Mouse (Mus musculus): Measurements from ENCODE around the gene Kctd3.
"Not testable (repeated sequence)": the region's sequence is repeated elsewhere in the genome, so short reads cannot be mapped to it uniquely, and the experiment has no call there.

Kctd3 gene

DNA sequence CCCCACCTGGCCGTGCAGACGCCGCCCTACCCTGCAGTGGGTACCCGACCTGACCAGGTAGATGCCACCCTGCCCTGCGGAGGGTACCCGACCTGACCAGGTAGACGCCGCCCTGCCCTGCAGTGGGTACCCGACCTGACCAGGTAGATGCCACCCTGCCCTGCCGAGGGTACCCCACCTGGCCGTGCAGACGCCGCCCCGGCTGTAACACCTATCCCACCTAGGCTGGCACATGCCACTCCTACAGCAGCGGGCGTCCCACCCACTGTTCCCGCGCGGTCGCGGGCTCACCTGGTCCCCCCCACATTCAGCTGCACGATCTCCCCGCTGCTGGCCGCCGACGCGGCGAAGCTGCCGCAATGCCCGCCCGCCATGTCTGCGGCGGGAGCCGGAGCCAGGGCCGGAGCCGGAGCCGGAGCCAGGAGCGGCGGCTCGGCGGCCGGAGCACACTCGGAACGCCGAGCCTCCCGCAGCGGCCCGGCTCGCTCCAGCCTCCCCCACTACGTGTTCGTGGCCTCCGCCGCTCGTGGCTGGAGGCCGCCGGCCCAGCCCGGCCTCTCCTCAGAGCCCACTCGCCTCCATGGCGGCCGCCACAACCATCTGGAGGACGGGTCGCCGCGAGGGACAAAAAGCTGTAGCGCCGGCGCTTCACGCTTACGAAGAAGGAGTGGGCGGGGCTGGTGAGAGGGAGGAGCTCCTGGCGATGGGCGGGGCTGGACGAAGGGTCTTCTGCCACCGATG lies at the start of gene Kctd3:
Gene Kctd3, minus strand, starts transcription at position 603 of the 741 bp plus-strand sequence.
- peak; percentile 91 to 98 for DNase-seq

DNA sequence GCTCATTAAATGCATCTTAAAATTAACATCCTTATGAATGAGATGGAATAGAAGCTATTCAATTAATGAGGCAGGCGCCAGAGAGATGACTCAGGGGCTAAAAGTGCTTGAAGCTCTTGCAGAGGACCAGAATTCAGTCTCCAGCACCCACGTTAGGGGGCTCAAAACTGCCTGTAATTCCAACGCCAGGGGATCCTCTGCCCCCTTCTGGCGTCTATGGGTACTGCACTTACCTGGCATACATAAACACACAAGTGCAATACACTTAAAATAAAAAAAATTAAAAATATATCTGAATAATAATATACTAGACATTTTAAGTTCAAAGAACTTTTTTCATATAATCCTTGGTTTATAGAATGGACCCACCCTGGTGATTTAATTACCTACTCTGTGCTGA lies 49.8 kb upstream of the Kctd3 start:
- DNase-seq = no peak

DNA sequence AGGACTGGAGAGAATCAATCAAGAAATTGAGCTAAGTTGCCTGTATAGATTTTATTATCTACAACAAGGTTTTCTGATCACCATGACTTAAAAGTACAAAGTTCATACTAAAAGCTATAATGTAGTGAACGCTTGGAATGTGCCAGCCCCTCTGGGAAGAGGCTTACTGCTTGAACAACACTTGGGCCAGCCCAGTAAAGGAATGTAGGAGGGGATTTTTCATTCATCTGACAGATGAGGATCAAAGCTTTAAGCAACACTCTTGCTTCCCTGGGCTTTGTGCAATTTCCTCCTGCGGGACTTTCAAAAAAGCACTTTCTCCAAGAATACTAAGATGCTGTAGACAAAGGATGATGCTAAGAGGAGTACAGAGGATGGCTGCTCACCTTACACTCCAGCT lies 48.3 kb upstream of the Kctd3 start:
- DNase-seq = no peak

- no peak for DNase-seq
These were observed 47.4 kb upstream of the Kctd3 start for GRCm38 (mm10) chr1:189054941-189055551.

DNA sequence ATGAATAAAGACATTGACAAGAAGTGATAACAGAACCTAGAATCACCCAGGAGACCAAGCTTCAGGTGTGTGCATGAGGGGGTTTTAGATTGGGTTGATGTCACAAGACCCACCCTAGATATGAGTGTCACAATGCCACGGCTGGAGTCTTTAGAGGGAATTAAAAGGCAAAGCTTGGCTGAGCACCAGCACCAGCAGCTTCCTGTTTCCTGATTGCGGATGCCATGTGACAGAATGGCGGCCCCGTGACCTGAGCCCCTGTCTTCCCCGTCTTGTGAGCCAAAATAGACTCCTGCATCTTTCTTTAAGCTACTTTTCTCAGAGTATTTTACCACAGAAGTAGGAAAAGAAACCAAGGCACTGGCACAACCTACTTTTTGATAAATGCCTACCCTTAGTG lies 46.5 kb upstream of the Kctd3 start:
- DNase-seq = peak; percentile 17 to 24

GRCm38 (mm10) chr1:189052189-189052588 lies 44.5 kb upstream of the Kctd3 start:
- DNase-seq = no peak

- DNase-seq = no peak
These were observed 42.5 kb upstream of the Kctd3 start for GRCm38 (mm10) chr1:189050122-189050521.

DNA sequence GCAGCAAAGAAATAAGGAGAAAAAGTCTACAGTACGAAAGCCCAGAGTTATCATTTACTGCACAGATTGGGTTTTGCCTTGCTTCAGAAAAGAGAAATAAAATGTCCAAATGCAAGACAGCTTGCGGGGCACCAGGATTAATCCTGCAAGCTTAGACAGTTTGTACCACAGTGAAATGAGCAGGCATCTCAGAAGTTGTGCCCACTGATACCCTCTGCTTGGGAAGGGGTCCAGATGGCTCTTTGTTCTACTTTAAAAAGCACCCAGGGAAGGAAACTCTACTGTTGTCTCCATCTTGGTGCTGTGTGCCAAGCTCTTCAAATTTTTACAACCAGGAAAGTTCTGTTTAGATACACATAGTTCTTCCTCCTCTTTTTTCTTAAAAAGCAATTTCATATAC lies 40.7 kb upstream of the Kctd3 start:
- no peak for DNase-seq

- no peak for DNase-seq
These were observed 40.3 kb upstream of the Kctd3 start for GRCm38 (mm10) chr1:189047918-189048317.

GRCm38 (mm10) chr1:189046831-189047230 lies 39.2 kb upstream of the Kctd3 start:
- DNase-seq = no peak

GRCm38 (mm10) chr1:189046301-189046700 lies 38.7 kb upstream of the Kctd3 start:
- no peak for DNase-seq

DNA sequence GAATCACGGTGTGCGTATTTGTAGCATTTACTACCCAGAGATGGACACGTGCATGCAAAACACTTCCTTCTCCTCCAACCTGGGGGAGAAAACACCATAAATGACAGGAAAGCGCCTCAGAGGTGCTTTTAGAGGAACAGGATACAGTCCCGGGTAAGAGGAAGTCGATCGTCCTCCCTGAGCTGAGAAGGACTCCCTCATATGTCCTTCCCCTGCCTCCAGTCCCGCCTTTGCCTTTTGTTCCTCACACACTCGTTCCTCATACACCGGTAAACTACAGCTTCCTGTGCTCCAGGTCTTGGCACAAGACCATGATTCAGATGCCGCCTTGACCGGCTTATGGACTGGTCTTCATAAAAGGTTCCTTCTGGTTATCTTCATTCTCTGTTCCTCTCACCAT lies 33.6 kb upstream of the Kctd3 start:
- no peak for DNase-seq

GRCm38 (mm10) chr1:189039348-189039747 lies 31.7 kb upstream of the Kctd3 start:
- DNase-seq = no peak

- DNase-seq = not testable (repeated sequence)
These were observed 25.2 kb upstream of the Kctd3 start for GRCm38 (mm10) chr1:189032817-189033216.

DNA sequence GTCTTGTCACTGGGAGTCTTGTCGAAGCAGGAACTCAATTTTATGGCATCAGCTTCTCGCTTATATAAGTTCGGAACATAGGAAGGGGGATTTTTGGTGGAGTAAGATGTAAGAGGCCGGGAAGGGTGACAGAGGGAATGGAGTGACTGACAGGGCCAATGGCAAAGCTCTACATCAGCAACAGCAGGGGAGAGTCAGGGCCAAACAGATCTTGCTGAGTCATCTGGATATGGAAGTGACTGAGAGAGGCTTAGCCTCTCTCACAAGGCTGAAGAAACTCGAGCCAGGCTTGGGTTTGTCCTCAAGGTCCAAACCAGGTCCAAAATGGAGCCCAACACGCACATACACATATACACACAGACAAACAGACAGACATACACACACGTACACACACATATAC lies 23.3 kb upstream of the Kctd3 start:
- DNase-seq = no peak

DNA sequence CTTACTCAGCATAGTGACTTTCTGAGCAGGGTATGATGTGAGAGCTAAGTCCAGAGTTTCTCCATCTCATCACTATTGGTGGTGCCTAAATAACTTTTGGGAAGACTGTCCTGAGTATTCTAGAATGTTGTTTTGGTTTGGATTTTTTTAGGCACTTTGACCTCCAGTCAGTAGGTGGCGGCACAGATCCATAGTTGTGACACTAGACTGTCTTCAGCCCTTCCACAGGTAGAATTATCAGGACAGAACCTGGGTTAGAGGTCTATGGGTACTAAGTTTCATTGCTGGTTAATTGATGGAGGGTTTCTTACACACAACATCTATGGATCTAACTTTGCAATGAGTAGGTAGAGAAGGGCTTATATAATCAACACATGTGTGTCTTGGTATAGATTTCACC lies 20.6 kb upstream of the Kctd3 start:
- DNase-seq = peak in 1 of 2 experiments; percentile 27

DNA sequence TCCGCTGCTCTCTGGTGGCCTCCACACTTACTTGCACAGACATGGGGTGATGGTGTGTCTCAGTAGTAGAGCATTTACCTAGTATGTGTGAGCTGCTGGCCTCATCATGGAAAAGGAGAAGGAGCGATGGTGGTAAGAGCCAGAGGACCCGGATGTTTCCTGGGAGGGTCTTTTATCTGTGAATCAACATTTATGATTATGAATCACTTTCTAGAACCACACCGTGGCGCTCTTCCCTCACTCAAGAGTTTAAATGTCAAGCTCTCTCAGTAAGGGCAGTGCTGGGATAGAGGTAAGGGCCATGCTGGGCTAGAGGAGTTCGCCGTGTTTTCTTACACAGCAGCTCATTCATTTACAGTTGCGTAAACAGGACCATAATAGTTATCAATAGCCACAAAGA lies 19.2 kb upstream of the Kctd3 start:
- no peak for DNase-seq

GRCm38 (mm10) chr1:189023701-189024080 lies 16.1 kb upstream of the Kctd3 start:
- no peak for DNase-seq

- no peak for DNase-seq
These were observed 15.5 kb upstream of the Kctd3 start for GRCm38 (mm10) chr1:189022925-189023700.

DNA sequence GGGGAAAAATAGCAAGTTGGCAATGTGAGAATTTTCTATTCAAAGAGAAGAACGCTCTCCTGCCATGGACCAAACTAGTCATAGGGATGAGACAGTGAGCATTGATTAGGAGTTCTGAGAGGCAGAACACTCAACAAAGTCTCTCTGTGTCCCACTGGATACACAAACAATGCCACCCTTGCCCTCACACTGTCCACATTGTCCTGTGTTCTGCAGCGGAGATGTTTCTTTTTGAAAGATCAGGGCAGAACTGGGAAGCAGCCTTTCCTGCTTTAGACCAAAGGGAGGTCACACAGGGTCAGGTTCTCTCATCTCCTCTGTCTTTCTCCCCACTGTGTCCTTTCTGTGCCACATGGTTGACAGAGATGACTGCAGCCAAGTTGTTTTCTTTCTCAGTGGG lies 7.7 kb upstream of the Kctd3 start:
- DNase-seq = no peak

DNA sequence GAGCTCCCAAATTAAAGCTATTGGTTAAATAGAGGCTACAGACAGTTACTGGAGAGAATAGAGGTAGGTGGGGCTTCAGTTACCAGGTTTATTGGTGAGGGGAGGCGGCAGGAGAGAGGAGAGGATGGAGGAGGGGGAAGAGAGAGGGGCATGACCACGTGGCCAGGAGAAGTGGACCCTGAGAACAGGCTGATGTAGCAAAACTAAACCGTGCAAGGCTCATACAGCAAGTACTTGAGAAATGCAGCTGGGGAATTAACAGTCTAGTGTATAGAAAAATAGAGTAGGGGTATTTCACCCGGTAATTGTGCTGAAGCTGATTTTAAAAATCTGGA lies 5.9 kb upstream of the Kctd3 start:
- DNase-seq = no peak

- DNase-seq = no peak
These were observed 5.4 kb upstream of the Kctd3 start for GRCm38 (mm10) chr1:189012846-189013586.

DNA sequence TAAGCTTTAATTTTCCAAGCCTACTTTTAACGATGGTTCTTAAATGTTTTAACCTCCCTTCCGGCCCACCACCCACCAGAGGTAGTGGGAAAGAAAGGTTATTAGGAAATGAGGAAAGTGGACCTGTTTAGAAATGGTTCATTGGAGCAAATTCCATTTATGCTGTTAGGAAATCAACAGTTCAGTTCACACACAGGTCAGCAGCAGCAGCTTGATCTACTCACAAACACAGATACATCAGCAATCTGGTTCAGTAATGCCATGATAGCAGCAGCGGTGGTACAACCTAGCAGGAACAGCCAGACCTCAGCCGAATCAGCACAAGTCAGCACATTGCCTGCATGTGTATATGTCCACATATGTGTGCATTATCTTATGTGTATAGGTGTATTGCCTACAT lies 3.0 kb upstream of the Kctd3 start:
- DNase-seq = no peak

DNA sequence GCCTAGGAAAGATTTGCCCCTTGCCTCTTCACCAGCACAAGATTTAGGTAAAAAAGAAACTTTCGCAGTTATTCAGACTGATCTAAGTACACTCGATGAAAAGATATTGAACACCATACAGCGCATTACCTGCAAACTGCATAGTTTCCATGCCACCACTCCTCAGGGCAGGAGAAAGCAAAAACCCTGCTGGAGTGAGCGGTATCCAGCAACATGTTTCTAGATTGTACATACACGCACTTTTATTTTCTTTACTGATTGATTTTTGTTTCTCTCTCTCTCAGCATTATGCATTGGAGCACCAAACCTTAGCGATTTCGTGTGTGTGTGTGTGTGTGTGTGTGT lies 311 bp upstream of the Kctd3 start:
- DNase-seq = no peak
